Mouse (Mus musculus) spleen, adult 18-20 months (tissue): Measurements from ENCODE around the gene Klhl8.
"Not testable (repeated sequence)": the region's sequence is repeated elsewhere in the genome, so short reads cannot be mapped to it uniquely, and the experiment has no call there.

Source experiments
- DNase-seq, 2 experiments: peaks; one replicate each; pipeline ENCODE4 v3.0.0; 2022; ENCODE audit warnings: mixed read lengths in 2 of 2

Klhl8 gene

GRCm38 (mm10) chr5:103910748-103911409, at the start of gene Klhl8:
Gene Klhl8 (minus strand): TSS chr5:103911259.
- DNase-seq = peak; percentile 71 to 78

- no peak for DNase-seq
Measured at GRCm38 (mm10) chr5:103954638-103955037, 43.6 kb upstream of the Klhl8 start.

- DNase-seq = no peak
Measured at GRCm38 (mm10) chr5:103953135-103954083, 42.4 kb upstream of the Klhl8 start.

GRCm38 (mm10) chr5:103950138-103950537, 39.1 kb upstream of the Klhl8 start:
- DNase-seq = not testable (repeated sequence)

GRCm38 (mm10) chr5:103943183-103943582, 32.1 kb upstream of the Klhl8 start:
- no peak for DNase-seq

- no peak for DNase-seq
Measured at GRCm38 (mm10) chr5:103939856-103940255, 28.8 kb upstream of the Klhl8 start.

- DNase-seq = no peak
Measured at GRCm38 (mm10) chr5:103939350-103939652, 28.2 kb upstream of the Klhl8 start.

GRCm38 (mm10) chr5:103938547-103939349, 27.7 kb upstream of the Klhl8 start:
- DNase-seq = no peak

- DNase-seq = peak in 1 of 2 experiments; percentile 26
Measured at GRCm38 (mm10) chr5:103936906-103937589, 26.0 kb upstream of the Klhl8 start.

GRCm38 (mm10) chr5:103931924-103932323, 20.9 kb upstream of the Klhl8 start:
- not testable (repeated sequence) for DNase-seq

- no peak for DNase-seq
Measured at GRCm38 (mm10) chr5:103930511-103930910, 19.5 kb upstream of the Klhl8 start.

- DNase-seq = no peak
Measured at GRCm38 (mm10) chr5:103928196-103928550, 17.1 kb upstream of the Klhl8 start.

GRCm38 (mm10) chr5:103927429-103928195, 16.6 kb upstream of the Klhl8 start:
- peak; percentile 57 to 89 for DNase-seq

- no peak for DNase-seq
Measured at GRCm38 (mm10) chr5:103926398-103926797, 15.3 kb upstream of the Klhl8 start.

GRCm38 (mm10) chr5:103923755-103924154, 12.7 kb upstream of the Klhl8 start:
- DNase-seq = no peak

GRCm38 (mm10) chr5:103923101-103923500, 12.0 kb upstream of the Klhl8 start:
- no peak for DNase-seq

- DNase-seq = no peak
Measured at GRCm38 (mm10) chr5:103922436-103922835, 11.4 kb upstream of the Klhl8 start.

- no peak for DNase-seq
Measured at GRCm38 (mm10) chr5:103919497-103919896, 8.4 kb upstream of the Klhl8 start.

GRCm38 (mm10) chr5:103918233-103918632, 7.2 kb upstream of the Klhl8 start:
- no peak for DNase-seq

GRCm38 (mm10) chr5:103917357-103917895, 6.4 kb upstream of the Klhl8 start:
- DNase-seq = no peak

GRCm38 (mm10) chr5:103916595-103917356, 5.7 kb upstream of the Klhl8 start:
- no peak for DNase-seq
